Mouse (Mus musculus): ENCODE results near the gene Lipa. TPM values are rescaled to one million over a fixed set of nuclear protein-coding genes. Genes with fewer than 3 reads are reported as not detected.
A peak's percentile ranks its signal among the peaks of the same experiment; 100 is the strongest.

Gene Lipa
- total RNA-seq (2012; rRNA removed) (17.7 and 19.3 TPM in 2 replicates), total RNA-seq (2014; rRNA removed) (38.1 and 43.5 TPM in 2 replicates), polyA plus RNA-seq (2012; ENCODE audit: insufficient read length, low read depth) (55.7 and 63.4 TPM in 2 replicates)

DNA sequence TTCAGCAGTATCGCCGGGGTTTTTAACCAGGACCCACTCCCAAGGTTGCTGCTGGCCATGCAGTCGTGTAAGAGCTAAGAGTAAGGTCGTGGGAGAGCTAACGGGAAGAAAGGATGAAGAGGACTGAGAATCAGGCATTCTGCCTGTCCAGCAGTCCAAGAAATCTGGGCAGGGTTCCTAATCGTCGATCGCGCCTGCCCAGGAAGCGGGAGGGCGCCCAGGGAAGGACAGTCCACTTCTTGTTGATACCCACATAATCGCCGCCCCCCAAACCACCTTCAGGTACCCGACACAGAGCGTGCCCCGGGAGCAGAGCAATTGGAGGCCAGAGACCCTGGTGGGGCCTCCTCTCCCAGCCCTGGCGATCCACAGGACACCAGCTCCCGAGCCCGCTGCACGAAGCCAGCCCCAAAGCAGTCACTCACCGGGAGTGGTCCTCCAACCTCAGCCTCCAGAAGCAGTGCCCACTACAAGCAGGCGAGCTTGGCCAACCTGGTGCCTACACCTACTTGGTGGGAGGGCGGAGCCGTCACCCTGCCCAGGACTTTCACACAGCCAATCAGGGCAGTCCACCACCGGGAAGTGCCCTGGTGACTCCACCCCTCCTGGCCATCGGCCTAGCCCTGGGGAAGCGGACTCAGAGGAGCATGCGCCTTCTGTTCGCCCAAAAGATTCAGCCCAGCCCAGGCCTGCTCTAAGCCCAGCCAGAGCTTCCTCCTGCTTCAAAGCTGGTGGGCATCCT is at the start of gene Lipa:
TSS of gene Lipa (minus strand) at position 534 of the 742 bp plus-strand sequence.
- Histone ChIP-seq H3K27ac (ENCODE audit: insufficient read depth, low read depth) (no peak within 1 kb of the TSS), H3K9ac (ENCODE audit: insufficient read depth, low read depth) (peak within 1 kb of the TSS; percentile 39), H3K79me2 (replicated peaks; ENCODE audit: control insufficient read depth, extremely low read depth, insufficient read depth, poor library complexity, severe bottlenecking) (no peaks in the 10 kb centered on the region), H3K36me3 (replicated peaks in 1 of 2; ENCODE audit: control insufficient read depth in 1 of 2, insufficient read depth in 1 of 2, low read length in 1 of 2) (peaks cover 2 to 12% of the 10 kb centered on the region in 2 experiments), H3K4me1 (ENCODE audit: control insufficient read depth in 1 of 2, insufficient read depth in 2 of 2) (peaks cover 0 to 28% of the 10 kb centered on the region in 2 experiments; a peak in 1 of 4 replicates), H3K9me3 (replicated peaks; ENCODE audit: low read length) (no peaks in the 10 kb centered on the region), H3K4me2 (ENCODE audit: insufficient read depth, low read depth, poor library complexity, severe bottlenecking) (peak within 1 kb of the TSS; percentile 87), H3K27me3 (replicated peaks) (no peaks in the 10 kb centered on the region), H3K4me3 (replicated peaks in 1 of 3; ENCODE audit: low read depth in 2 of 3, low read length in 2 of 3, poor library complexity in 1 of 3) (peak within 1 kb of the TSS; percentile 78 to 88 (median 86))
- dilution Hi-C loops (cut with MboI; ENCODE audit: extremely low pct_ligation_motif_present, extremely low pct_unique_long_range_greater_than_20kb, low sequenced_read_pairs) (no loop called here), in situ Hi-C loops (cut with MboI; ENCODE audit: low pct_ligation_motif_present, low pct_unique_long_range_greater_than_20kb, low sequenced_read_pairs) (no loop called here)
- TF ChIP-seq MAFK (IDR thresholded peaks at IDR 0.05; ENCODE audit: insufficient replicate concordance, low read length) = 0 out of 2 replicates have a peak, but pooled peaks have one; percentile 0
- peak; percentile 71 for TF ChIP-seq POLR2A (IDR thresholded peaks at IDR 0.05; ENCODE audit: low read depth, low read length)
- TF ChIP-seq NELFE (IDR thresholded peaks at IDR 0.05; ENCODE audit: low read depth, low read length) = peak; percentile 60
- TF ChIP-seq IRF4 (IDR thresholded peaks at IDR 0.05; ENCODE audit: low read depth, low read length) = peak; percentile 33; the same call in 1 of the 2 replicates
- TF ChIP-seq TCF12 (IDR thresholded peaks at IDR 0.05; ENCODE audit: low read depth, low read length) = peak; percentile 46
- TF ChIP-seq MEF2A (IDR thresholded peaks at IDR 0.05; ENCODE audit: borderline replicate concordance, low read depth, low read length) = no peak
- no peak for TF ChIP-seq HCFC1 (IDR thresholded peaks at IDR 0.05; ENCODE audit: low read depth, low read length)
- peak; percentile 53; the same call in 1 of the 2 replicates for TF ChIP-seq ZMIZ1 (IDR thresholded peaks at IDR 0.05; ENCODE audit: low read depth, low read length)
- 0 out of 2 replicates have a peak, but pooled peaks have one; percentile 33 for TF ChIP-seq TBP (conservative IDR thresholded peaks at IDR 0.05; ENCODE audit: low read depth, low read length)
- 0 out of 2 replicates have a peak, but pooled peaks have one; percentile 38 for TF ChIP-seq MAX (IDR thresholded peaks at IDR 0.05; ENCODE audit: low read length)
- peak; percentile 39; the same call in 1 of the 2 replicates for TF ChIP-seq MXI1 (IDR thresholded peaks at IDR 0.05; ENCODE audit: low read depth, low read length)
- peak; percentile 92 for TF ChIP-seq ELF1 (IDR thresholded peaks at IDR 0.05; ENCODE audit: low read depth, low read length)
- peak; percentile 85 for TF ChIP-seq NRF1 (IDR thresholded peaks at IDR 0.05; ENCODE audit: low read depth, low read length)
- TF ChIP-seq ZKSCAN1 (IDR thresholded peaks at IDR 0.05; ENCODE audit: borderline replicate concordance, low read depth, low read length) = no peak
- 0 out of 2 replicates have a peak, but pooled peaks have one; percentile 24 for TF ChIP-seq MYC (IDR thresholded peaks at IDR 0.05; ENCODE audit: low read depth, low read length)
- DNase-seq (ENCODE audit: extremely low read depth) = peak; percentile 94

GRCm38 (mm10) chr19:34573650-34574049 is 46.4 kb upstream of the Lipa start:
- Histone ChIP-seq H3K27me3 (replicated peaks) (no peaks in the 10 kb centered on the region), H3K79me2 (replicated peaks; ENCODE audit: control insufficient read depth, extremely low read depth, insufficient read depth, poor library complexity, severe bottlenecking) (no peaks in the 10 kb centered on the region), H3K27ac (ENCODE audit: insufficient read depth, low read depth) (no peak overlapping the region), H3K4me3 (replicated peaks in 1 of 3; ENCODE audit: low read depth in 2 of 3, low read length in 2 of 3, poor library complexity in 1 of 3) (no peak overlapping the region), H3K36me3 (replicated peaks in 1 of 2; ENCODE audit: control insufficient read depth in 1 of 2, insufficient read depth in 1 of 2, low read length in 1 of 2) (peaks cover 0 to 23% of the 10 kb centered on the region in 2 experiments), H3K9me3 (replicated peaks; ENCODE audit: low read length) (no peaks in the 10 kb centered on the region), H3K4me1 (ENCODE audit: control insufficient read depth in 1 of 2, insufficient read depth in 2 of 2) (peaks cover 0 to 24% of the 10 kb centered on the region in 2 experiments; a peak in 2 of 4 replicates), H3K4me2 (ENCODE audit: insufficient read depth, low read depth, poor library complexity, severe bottlenecking) (no peak overlapping the region), H3K9ac (ENCODE audit: insufficient read depth, low read depth) (no peak overlapping the region)
- DNase-seq (ENCODE audit: extremely low read depth) = no peak
- TF ChIP-seq EP300 (IDR thresholded peaks at IDR 0.05; ENCODE audit: low read length) = no peak
- no peak for TF ChIP-seq ELF1 (IDR thresholded peaks at IDR 0.05; ENCODE audit: low read depth, low read length)
- TF ChIP-seq POLR2AphosphoS2 (IDR thresholded peaks at IDR 0.05; ENCODE audit: low read depth, low read length) = no peak
- TF ChIP-seq BHLHE40 (IDR thresholded peaks at IDR 0.05; ENCODE audit: low read depth, low read length) = no peak
- TF ChIP-seq PAX5 (IDR thresholded peaks at IDR 0.05; ENCODE audit: low read length) = no peak
- no peak for TF ChIP-seq MAFK (IDR thresholded peaks at IDR 0.05; ENCODE audit: insufficient replicate concordance, low read length)
- no peak for TF ChIP-seq HCFC1 (IDR thresholded peaks at IDR 0.05; ENCODE audit: low read depth, low read length)
- TF ChIP-seq CHD2 (IDR thresholded peaks at IDR 0.05; ENCODE audit: low read length) = no peak
- TF ChIP-seq SIN3A (IDR thresholded peaks at IDR 0.05; ENCODE audit: low read length) = no peak
- no peak for TF ChIP-seq CHD1 (IDR thresholded peaks at IDR 0.05; ENCODE audit: low read depth, low read length)
- TF ChIP-seq JUND (conservative IDR thresholded peaks at IDR 0.05; ENCODE audit: low read depth, low read length) = no peak
- no peak for TF ChIP-seq TBP (conservative IDR thresholded peaks at IDR 0.05; ENCODE audit: low read depth, low read length)
- dilution Hi-C loops (cut with MboI; ENCODE audit: extremely low pct_ligation_motif_present, extremely low pct_unique_long_range_greater_than_20kb, low sequenced_read_pairs) (no loop called here), in situ Hi-C loops (cut with MboI; ENCODE audit: low pct_ligation_motif_present, low pct_unique_long_range_greater_than_20kb, low sequenced_read_pairs) (no loop called here)
